Mouse (Mus musculus): ENCODE results near the gene Tada1.

Tada1 gene

DNA sequence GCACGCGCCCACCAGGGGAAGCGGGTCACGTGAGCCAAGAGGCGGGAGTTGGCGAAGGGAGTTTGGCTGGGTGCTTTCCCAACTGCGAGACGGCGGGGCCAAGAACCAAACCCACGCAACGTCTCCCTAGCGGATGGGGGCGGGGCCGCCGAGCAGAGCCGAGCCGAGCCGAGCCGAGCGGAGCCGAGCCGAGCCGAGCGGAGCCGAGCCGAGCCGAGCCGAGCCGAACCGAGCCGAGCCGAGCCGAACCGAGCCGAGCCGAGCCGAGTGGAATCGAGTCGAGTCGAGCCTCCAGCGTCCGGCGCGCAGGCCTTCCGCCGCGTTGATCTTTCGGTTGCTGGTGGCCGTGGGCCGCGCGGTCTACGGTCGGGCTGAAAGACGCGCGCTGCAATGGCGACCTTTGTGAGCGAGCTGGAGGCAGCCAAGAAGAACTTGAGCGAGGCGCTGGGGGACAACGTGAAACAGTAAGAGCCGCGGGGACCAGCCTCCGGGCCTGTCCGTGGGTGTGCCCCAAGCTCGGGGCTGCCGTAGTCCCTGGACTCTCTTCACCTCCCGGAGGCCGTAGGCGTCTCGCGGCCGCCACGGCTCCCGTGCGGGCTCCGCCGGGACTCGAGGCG, at the start of gene Tada1:
Gene Tada1, plus strand, starts transcription at position 85 of the 617 bp plus-strand sequence.
- peak; percentile 94 to 97 for DNase-seq

DNA sequence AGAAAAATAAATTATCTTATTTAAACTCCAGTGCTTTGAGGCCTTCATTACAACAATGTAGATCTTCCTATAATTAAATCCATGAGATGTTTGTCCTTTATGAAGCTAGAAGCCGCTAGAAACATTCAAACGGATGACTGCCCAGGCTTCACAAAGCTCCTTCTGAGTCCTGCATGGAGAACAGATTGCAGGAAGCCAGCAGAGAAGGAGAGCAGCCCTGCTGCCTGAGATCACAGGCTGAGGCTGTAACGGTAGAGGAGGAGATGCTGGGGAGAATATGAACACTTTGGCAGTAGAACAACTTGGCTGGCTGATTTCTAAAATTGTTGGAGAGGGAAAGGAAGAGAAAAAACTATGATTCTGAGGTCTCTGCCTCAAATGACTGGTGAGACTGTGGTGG, 48.1 kb upstream of the Tada1 start:
- DNase-seq = no peak

DNA sequence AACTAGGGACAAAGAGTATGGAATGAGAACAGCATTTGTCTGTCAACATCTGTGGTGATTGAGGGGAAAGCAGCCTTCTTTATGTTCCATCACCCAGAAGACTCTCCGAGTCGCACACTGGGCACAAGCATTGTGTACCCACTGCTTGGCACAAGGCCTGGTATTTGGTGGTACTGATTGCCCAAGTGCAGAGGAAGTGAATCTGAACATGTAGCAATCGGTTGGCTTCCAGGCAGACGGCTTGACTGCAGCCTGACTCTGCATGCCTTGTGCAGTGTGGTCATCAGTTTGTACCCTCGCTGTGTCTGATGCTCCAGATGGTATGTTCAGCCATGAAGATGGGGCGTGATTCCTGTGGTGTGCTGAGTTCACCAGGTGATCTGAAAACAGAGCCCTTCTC, 39.8 kb upstream of the Tada1 start:
- DNase-seq = no peak

DNA sequence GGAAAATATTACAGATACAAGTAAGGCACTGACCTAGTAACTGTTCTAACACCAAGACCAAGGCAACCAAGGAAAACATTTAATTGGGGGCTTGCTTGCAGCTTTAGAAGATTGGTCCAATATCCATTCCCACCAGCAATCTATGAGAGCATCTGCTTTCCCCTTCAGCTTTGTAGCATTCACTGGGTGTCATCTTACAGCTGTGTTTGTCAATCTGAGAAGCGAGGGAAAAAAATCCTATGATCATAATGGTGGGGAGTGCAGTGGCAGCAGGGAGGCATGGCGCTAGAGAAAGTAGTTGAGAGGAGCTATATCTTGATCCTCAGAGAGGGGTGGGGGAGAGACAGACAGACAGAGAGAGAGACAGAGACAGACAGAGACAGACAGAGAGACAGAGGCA, 36.8 kb upstream of the Tada1 start:
- no peak for DNase-seq

DNA sequence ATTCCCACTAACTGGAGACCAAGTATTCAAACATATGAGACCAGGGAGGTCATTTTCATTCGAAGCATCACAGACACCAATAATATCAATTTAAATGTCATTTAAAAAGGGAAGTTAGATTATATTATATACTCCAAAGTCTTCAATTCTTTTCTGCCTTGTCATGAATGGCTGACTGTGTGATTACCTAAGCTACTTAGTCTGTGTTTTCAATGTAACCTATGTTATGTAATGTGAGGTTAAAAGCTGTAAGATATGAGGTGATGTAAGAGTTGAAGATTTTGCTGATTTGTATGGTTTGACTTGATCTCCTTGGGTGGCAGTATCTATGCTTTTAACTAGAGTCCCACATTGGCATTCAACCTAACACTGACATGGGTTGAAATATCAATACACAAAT, 36.4 kb upstream of the Tada1 start:
- DNase-seq = no peak

DNA sequence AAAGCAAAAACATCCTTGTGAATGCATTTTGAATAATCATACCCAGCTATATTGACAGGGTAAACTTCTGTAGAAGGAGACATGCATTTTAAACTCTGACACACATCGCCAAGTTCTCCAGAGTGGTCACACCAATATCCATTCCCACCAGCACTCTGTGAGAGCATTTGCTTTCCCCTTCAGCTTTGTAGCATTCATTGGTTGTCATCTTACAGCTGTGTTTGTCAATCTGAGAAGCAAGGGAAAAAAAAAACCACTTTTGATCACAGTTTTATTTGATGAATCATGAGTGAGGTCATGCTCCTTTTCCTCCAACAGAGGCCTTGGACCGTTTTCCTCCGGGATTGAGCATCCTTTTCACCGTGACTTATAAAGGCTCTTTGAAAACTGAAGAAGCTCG, 35.3 kb upstream of the Tada1 start:
- no peak for DNase-seq

DNA sequence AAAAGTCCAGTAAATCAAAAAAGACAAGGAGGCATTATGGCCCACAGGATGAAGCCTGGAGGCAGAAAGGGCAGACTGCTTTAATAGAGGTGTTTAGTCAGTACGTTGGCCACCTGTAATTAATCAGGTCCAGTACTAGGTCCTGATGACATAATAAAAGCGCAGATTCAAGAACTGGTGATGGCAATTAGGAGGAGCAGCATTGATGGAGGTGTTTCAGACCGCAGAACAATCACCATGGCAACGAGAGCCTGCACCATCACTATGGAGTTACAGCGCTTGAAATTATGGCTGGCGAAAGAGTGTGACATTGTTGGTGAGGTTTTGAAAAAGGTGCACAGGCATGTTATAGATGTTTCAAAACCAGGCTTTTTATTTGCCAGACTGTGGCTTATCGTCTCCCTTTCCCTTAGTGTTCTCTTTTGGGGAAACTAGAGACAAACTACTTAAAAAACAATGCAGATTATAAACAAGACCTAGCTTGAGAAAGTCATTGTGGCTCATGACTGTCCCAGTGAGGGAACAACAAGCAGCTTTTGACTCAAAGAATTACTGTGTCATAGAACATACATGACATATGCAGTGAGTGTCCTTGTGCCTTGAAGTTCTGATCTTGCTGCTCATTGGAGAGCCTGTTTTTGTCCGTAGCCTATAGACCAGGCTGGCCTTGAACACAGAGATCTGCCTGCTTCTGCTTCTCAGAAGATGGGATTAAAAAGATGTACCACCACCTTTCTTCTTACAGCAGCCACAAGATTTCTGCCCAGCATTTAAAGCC, 34.4 kb upstream of the Tada1 start:
- DNase-seq = no peak

DNA sequence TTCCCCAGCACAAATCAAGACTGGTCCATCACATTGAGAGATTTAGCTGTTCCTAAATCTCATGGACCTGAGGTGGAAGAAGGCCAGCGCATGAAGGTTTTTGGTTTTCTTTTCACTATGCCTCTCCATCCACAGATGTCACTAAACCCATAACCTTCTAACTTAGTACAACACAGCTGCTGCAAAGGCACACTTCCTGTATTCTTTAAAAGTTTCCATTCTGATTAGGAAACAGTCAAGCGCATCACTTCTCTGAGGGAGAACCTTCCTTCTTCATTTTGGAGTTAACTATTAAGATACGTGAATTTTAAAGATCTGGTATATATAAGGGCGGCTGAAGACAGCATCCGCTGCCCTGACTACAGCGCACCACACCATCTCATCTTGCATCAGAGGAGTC, 33.3 kb upstream of the Tada1 start:
- DNase-seq = no peak

DNA sequence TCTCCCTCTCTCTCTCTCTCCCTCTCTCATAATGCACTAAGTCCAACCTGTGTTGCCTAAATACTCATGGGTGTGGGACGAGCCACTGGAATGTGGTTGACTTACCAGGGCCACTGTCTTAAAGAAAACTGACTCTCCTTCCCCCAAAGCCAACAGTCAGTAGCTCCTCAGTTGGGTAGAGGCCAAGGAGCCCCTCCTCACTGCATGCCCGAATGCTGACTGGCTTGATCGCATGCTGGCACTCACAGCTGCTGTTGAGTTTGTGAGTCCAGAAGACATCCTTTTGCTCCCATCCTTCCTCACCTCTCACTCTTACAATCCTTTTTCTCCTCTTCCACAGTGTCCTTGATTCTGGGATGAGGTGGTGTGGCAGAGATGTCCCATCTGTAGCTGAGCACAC, 32.0 kb upstream of the Tada1 start:
- DNase-seq = no peak

DNA sequence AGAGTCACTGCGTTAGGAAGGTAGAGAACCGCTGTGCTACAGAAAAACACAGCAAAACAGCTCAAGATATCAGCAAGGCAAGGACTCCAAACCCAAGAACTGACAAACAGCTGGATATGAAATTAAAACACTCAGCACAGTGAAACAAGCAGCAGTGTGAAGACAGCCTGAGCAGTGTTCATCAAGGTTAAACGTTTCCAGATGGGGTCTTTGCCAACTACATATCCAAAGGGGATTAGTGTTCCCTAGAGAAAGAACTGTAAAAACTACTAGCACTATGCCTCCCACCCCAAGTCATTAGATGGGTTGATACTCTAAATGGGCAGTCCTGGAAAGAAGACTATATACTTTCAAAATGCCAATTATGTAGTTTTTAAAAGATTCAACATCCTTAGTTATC, 29.6 kb upstream of the Tada1 start:
- no peak for DNase-seq

DNA sequence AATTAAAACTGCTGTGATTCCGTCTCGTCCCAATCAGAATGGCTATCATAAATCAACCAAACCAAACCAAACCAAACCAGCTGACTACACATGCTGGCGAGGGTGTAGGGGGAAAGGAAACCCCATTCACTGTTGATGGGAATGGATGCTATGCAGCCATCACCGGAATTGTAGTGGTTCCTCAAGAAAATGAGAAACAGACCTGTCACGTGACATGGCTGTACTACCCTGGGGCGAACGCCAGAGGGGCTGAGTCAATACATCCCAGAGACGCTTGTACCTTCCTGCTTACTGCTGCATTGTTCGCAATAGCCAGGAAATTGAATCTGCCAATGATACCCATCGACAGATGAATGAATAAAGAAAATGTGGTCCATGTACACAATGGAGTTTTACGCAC, 29.1 kb upstream of the Tada1 start:
- no peak for DNase-seq

DNA sequence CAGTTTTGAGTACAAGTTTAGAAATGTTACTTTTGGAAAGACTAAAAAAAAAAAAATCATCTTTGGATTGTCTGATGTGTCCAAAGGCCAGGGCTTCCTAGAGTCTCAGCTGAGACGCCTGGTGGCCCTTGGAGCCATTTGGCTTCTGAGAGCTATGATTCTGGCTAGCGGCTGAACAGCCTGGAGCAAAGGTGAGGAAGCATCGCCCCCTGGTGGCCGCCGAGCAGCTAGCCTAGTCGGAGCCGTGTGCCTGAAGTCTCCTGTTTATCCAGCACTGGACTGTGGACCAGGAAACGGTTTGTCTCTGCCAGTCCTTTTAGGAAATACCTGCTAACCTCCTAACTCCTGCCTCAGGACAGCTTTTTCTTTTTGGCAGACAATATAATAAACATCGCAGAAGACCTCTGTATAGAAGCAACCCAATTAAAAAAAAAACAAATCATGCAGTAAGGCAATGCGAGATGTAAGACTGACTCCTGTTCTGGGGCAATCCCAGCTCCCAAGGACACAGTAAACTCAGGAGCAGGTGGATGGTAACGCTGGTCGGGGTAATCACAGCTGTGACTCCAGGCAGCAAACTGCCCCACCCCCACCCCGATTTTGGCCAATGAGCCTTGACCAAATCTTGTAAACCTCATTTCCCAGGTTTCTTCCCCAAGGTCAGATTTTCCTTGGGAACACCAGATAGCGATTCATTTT, 18.6 kb upstream of the Tada1 start:
- peak; percentile 90 to 92 for DNase-seq

DNA sequence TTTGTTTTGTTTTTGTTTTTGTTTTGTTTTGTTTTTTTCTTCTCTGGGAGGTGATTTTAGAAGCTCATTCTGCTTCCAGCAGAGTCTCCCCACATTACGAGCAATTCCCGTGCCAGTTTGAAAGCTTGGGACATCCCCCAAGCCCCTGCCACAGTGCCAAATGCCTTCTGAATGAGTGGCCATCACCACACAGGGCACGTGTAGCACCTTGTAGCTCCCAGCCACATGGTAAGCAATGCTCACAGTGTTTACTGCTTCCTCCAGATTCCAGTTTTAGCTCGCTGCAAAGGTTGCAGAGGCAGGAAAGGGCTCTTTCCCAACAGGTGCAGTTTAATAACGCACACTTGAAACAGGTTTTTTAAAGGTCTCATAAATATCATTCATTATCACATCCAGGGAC, 18.0 kb upstream of the Tada1 start:
- DNase-seq = no peak

DNA sequence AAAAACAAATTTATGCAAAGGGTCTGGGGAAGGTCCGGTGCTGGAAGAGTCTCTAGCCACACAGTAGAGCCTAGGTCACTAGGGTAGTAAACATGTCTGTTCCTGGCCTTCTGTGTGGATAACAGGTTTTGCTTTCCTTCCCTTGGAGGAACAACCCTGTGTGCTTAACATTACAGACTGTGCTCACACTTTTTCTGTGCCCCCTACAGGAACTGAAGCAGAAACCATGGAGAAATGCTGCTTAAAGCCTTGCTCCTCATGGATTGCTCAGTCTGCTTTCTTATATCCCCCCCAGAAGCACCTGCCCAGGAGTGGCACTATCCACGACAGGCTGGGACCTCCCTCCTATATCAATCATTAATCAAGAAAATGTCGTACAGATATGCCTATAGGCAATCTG, 17.1 kb upstream of the Tada1 start:
- DNase-seq = no peak

DNA sequence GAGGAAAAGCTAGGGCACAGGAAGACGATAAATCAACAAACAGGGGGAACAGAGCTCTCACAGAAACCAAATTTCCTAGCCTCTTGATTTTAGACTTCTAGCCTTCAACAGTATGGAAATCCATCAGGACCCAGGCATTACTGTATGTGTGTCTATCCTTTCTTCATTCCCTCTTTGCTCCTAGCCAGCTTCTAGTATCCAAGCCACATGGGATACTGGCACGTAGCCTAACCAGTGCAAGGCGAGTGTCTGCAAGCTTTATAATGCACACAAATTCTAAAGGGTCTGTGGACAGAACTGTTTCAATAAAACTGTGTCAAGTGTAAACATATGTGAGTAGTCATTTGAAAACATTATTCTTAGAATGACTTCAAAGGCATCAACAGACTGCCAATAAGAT, 16.2 kb upstream of the Tada1 start:
- DNase-seq = no peak

DNA sequence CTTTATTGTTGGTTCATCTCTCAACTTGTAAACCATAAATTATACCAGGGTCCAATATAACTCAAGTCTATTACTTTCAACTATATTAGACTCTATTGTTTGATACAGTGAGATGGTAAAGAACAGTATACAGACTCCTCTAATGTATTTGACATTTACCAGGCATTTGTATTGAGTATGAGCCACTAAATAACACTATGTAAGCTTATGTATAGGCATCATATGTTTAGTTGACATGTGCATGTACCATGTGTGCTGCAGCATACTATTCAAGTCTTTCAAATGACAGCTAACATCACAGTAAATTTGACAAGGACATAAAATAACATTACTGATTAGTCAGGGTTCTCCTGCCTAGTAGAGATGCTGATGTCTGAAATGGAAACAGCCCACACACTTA, 15.8 kb upstream of the Tada1 start:
- DNase-seq = no peak

DNA sequence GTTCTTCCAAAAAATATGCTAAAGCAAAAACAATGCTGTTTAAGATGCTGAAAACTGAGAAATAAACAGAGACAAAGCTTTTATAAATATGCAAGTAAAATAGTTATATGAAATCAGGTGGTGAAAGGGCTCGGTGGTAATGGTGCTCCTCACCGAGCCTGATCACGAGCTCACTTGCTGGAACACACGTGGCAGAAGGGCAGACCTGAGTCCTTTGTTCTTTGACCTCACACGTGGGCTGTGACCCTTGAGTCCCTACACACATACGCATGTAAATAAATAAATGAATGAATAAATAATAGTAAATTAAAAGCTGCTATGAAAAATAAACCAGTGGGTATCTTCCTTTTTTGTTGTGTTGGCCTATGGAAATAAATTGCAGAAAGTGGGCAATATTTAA, 1.7 kb upstream of the Tada1 start:
- DNase-seq = peak; percentile 21 to 49

DNA sequence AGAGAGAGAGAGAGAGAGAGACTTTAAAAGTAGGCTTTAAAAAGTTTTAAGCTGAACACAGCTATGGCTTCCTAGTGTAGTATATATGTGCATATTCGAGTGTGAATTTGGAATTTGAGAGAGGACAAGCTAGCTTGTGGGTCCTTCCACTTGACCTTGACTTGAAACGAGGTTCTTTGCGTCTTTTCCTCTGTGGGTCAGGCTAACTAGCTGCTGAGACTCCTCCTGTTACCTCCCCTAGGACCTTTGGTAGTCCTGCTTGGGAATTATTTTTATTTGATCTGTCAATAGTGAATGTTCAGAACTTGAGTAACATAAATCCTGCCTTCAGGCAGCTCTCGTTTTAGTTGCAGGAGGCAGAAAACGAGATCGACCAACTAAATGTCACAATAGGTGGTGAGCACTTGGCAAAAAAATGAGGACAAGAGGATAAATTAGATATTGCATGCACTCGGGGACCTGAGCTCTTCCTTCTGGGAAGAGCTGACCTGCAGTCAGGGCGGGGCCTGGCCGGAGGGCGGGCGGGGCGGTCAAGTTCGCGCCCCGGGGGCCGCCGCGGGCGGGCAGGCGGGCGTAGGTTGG, 375 bp upstream of the Tada1 start:
- DNase-seq = no peak

DNA sequence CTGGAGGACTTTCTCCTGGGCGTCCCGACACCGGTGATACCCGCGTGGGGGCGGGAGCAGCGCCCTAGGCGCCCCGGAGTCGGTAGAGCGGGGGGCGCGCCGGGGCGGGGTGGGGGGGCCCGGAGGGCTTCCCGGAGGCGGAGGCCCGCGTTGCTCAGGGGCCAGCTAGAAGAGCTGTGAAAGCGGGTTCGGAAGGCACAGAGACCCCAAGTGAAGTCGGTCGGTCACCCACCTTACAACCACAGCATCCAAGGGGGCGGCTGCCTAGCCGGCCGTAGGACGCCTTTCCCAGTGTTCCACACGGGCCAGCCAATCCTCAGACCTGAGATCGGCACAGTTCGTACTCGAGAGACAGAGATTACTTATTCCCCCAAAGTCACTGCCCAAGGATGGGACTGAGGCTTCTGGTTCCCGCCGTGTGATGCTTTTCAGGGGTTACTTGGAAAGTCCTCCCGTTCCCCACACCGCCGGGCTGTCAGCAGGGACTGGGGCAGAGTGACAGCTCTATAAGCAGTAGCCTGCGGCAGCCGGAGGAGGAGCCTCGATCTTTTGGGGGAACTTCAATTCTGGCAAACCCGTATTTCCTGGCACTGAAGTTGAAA, 834 bp downstream of the Tada1 start:
- DNase-seq = peak; percentile 58 to 77

DNA sequence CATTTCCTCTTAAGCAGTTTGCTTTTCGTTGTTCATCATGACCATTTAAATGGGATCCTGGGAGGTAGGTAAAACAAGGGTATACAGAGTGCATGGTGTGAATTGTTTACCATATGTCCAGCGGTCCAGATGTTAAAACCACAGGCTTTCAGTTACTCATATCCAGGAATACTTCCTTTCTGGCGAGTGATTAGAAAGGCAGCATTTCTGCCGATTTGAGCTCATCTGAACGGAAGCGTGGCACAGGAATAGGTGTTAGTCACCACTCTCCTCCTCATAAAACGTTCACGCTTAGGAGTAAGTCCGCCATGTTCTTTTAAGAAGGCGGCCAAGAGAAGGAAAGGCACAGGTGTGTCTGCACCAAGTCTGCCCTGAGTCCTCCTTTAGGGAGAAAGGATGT, 2.4 kb downstream of the Tada1 start:
- DNase-seq = no peak

DNA sequence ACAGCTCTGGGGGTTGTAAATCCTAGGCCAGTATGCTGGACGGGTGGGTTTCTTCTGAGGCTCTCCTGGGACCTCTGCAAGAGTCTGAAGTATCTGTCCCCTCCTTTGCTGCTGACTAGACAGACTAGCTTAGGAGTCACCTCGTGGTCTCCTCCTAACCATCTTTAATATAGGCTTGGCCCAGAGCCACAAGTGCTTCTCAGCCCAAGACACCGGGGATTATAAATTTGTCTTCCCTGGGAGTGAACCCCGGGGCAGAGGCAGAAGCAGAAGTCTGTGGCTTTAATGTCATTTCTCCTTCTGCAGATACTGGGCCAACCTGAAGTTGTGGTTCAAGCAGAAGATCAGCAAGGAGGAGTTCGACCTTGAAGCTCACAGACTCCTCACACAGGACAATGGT, 2.9 kb downstream of the Tada1 start:
- no peak for DNase-seq

DNA sequence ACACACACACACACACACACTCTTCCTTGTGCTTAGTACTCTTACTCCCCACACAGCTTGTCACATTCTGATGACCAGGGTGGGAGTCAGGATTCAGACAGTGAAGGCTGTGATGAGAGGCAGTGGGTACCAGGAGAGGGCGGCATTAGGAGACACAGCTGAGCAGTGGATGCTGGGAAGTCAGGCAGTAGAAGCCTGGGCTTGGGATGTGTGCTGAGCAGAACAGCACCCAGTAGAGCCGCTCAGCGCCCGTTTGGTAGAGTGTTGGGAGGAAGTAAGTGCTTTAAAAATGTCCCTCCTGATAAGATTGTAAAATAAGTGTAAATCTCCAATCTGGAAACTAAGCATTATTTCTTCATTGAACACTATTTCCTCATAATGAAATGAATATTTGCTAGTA, 3.7 kb downstream of the Tada1 start:
- no peak for DNase-seq

DNA sequence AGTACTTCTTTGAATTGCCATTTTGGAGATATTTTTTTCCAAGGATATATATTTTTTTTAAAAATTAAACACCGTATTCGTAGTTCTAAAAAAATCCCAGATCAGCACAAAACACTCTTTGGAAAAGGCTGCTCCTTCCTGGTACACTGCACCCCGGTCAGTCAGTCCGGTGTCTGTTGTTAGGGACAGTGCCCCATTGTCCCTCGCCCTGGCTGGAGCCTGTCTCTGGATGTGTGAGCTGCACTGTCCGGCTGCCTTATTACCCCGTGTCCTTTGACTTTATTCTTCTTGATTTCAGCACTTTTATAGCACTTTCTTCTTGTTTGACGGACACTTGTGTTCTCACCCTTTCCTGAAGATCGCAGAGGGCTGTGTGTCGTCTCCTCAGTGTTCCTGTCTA, 5.7 kb downstream of the Tada1 start:
- no peak for DNase-seq

DNA sequence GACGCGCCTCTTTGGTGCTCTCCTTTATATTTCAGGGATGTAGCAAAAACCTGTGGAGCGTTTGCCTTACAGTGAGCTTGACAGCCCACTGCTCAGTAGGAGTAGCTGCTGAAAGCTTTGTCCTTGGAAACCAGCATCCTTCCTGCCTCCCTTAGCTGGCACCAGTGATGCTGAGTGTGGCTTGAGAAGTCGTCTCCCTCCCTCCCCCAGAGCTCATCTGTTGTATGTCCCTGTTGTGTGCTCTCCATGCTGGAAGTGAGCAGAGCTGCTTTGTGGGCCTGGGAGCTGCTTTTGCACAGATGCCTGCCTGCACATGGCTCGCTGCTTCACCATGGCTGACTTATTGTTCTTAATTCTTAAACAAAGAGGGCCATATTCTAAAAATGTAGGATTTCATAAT, 6.5 kb downstream of the Tada1 start:
- DNase-seq = no peak
